Mouse (Mus musculus) erythroblast, embryonic 14.5 days (primary cell): ENCODE data around the gene Rab12.

ENCODE experiments used
- GATA1 ChIP-seq: IDR thresholded peaks from 2 replicates; pipeline ENCODE4 v1.6.1; 2012; ENCODE audit warnings: low read length, inconsistent platforms, mixed read lengths
- TAL1 ChIP-seq: IDR thresholded peaks from 3 replicates; pipeline ENCODE4 v1.6.1; 2012; ENCODE audit warnings: low read length, inconsistent platforms, mixed read lengths

- TF ChIP-seq GATA1 (no peak), TAL1 (no peak)
Observed at GRCm38 (mm10) chr17:66507049-66507954, 12.2 kb downstream of the Rab12 start.
